Mouse (Mus musculus): ENCODE data around the gene D630045J12Rik. TPM values are rescaled to one million over a fixed set of nuclear protein-coding genes. Genes with fewer than 3 reads are reported as not detected.

The D630045J12Rik gene
- polyA plus RNA-seq, 1 experiment from 2014 or later, result 3.5 TPM

DNA sequence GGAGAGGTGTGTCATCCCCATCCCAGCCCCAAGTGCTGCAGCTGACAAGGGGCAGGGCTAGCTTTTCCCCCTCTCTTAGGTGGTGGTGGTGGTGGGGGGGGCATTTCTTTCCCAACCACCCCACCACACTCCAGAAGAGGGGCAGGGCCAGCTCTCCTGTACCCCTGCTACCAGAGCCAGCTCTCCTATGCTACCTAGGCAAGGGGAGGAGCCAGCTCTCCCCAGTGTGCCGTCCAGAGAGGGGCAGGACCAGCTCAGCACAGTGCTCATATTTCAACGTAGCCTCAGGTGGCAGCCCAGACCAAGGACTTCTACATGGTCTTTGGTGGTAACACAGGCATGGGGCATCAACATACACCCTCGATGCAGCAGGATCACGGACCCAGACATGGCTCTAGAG lies 50.0 kb downstream of the D630045J12Rik start:
- H3K36me3 ChIP-seq, result no peaks in the 10 kb centered on the region
- H3K27ac ChIP-seq, result no peak overlapping the region
- H3K4me3 ChIP-seq (replicated peaks), result no peak overlapping the region
- no peaks in the 10 kb centered on the region for H3K9me3 ChIP-seq
- no peak for ATAC-seq (ENCODE audit: insufficient read depth, low FRiP score, low read depth)
- no peak overlapping the region for H3K4me2 ChIP-seq
- H3K9ac ChIP-seq, result no peak overlapping the region
- H3K4me1 ChIP-seq, result peaks cover 12% of the 10 kb centered on the region; the same call in 1 of the 2 replicates
- no peaks in the 10 kb centered on the region for H3K27me3 ChIP-seq (replicated peaks)
- 62% methylated on average over 4 of the region's 4 CpGs for WGBS

DNA sequence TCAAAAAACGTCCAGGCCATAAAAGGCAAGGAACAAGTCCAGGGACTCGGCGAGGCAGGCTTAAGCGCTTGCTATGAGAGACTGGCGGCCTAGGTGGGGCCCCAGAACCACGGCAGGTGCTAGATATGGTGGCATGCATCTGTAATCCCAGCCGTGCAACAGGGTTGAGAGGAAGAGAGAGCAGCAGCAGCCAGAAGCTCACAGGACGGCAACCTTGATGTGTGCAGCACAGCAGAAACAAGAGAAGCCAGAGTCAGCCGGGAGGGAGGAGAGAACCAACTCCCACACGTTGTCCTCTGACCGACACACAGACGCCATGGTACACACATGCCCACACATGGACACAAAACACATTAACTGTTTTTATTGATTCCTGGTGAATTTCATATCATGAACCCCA lies 51.0 kb downstream of the D630045J12Rik start:
- Histone ChIP-seq H3K4me1 (peaks cover 12% of the 10 kb centered on the region; the same call in 1 of the 2 replicates), H3K4me3 (replicated peaks) (no peak overlapping the region), H3K27me3 (replicated peaks) (no peaks in the 10 kb centered on the region), H3K27ac (no peak overlapping the region), H3K4me2 (no peak overlapping the region), H3K36me3 (no peaks in the 10 kb centered on the region), H3K9me3 (no peaks in the 10 kb centered on the region), H3K9ac (no peak overlapping the region)
- 71% methylated on average over 12 of the region's 12 CpGs for WGBS
- no peak for ATAC-seq (ENCODE audit: insufficient read depth, low FRiP score, low read depth)

DNA sequence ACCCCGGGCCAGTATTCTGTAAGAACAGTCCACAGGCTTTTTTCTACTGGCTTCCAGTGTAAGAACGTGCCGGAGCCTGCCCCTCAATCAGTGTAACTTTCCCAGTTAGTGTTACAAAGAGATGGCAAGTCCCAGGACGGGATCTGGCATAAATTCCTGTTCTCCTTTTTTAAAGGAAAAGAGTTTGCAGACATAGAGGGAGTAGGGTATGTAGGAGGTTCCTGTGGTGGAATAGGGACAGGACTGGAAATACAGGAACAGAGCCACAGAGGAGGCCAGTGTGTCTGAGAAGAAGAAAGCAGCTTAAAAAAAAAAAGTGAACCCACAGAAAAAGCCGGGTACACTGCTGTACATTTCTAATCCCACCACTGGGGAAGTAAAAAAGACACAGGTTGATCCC lies 52.3 kb downstream of the D630045J12Rik start:
- H3K9me3 ChIP-seq, result no peaks in the 10 kb centered on the region
- no peak overlapping the region for H3K4me3 ChIP-seq (replicated peaks)
- no peak overlapping the region for H3K9ac ChIP-seq
- peak overlapping the region; percentile 38; the same call in 1 of the 2 replicates for H3K27ac ChIP-seq
- 67% methylated on average over 5 of the region's 5 CpGs for WGBS
- no peak overlapping the region for H3K4me2 ChIP-seq
- no peaks in the 10 kb centered on the region for H3K36me3 ChIP-seq
- ATAC-seq (ENCODE audit: insufficient read depth, low FRiP score, low read depth), result no peak
- H3K27me3 ChIP-seq (replicated peaks), result no peaks in the 10 kb centered on the region
- H3K4me1 ChIP-seq, result peaks cover 12% of the 10 kb centered on the region; the same call in 1 of the 2 replicates

DNA sequence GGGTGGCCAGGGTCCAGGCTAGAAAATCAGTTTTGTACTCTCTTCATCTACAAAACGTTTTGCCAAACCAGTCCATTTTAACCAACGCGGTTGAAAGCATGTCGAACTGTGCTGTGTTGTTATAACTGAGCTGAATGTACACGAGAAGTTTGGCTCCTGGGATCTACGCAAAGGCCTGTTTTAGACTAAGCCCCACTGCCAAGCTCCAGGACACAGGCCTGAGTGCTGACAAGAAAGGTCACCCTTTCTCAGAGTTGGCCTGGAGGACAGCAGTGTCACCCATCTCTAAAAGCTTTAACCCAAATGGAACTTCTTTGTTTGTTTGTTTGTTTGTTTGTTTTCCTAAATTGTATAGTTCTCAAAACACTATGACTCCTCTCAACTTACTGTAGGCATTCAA lies 54.2 kb downstream of the D630045J12Rik start:
- Histone ChIP-seq H3K9me3 (no peaks in the 10 kb centered on the region), H3K4me3 (replicated peaks) (no peak overlapping the region), H3K27ac (no peak overlapping the region), H3K27me3 (replicated peaks) (no peaks in the 10 kb centered on the region), H3K9ac (no peak overlapping the region), H3K36me3 (peaks cover 11% of the 10 kb centered on the region; the same call in 1 of the 2 replicates), H3K4me2 (no peak overlapping the region), H3K4me1 (peaks cover 3% of the 10 kb centered on the region; the same call in 1 of the 2 replicates)
- 78% methylated on average over 6 of the region's 6 CpGs for WGBS
- no peak for ATAC-seq (ENCODE audit: insufficient read depth, low FRiP score, low read depth)

DNA sequence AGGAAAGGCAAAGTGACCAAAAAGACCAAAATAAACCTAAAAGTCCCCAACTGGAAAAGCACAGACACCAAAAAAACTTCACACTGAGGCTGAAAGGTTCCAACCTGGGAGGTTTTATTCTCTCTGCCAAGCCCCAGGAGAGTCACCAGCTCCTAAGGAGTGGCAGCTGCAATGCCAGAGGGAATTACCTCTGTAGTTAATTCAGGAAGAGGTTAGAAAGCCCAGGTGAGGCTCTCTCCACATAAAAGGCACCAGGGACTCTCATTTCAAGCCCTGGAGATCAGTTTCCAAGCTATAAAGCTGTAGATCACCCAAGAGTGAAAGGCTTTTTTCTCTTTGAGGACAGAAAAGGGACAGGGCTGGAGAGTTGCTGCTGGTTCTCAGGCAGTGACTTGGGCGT lies 55.1 kb downstream of the D630045J12Rik start:
- Histone ChIP-seq H3K9me3 (no peaks in the 10 kb centered on the region), H3K36me3 (peaks cover 17% of the 10 kb centered on the region; the same call in 1 of the 2 replicates), H3K9ac (no peak overlapping the region), H3K4me3 (replicated peaks) (no peak overlapping the region), H3K27me3 (replicated peaks) (no peaks in the 10 kb centered on the region), H3K4me2 (no peak overlapping the region), H3K27ac (peak overlapping the region; percentile 5; the same call in 1 of the 2 replicates), H3K4me1 (peaks cover 3% of the 10 kb centered on the region; the same call in 1 of the 2 replicates)
- ATAC-seq (ENCODE audit: insufficient read depth, low FRiP score, low read depth), result no peak
- WGBS, result 67% methylated on average over 1 of the region's 1 CpGs

DNA sequence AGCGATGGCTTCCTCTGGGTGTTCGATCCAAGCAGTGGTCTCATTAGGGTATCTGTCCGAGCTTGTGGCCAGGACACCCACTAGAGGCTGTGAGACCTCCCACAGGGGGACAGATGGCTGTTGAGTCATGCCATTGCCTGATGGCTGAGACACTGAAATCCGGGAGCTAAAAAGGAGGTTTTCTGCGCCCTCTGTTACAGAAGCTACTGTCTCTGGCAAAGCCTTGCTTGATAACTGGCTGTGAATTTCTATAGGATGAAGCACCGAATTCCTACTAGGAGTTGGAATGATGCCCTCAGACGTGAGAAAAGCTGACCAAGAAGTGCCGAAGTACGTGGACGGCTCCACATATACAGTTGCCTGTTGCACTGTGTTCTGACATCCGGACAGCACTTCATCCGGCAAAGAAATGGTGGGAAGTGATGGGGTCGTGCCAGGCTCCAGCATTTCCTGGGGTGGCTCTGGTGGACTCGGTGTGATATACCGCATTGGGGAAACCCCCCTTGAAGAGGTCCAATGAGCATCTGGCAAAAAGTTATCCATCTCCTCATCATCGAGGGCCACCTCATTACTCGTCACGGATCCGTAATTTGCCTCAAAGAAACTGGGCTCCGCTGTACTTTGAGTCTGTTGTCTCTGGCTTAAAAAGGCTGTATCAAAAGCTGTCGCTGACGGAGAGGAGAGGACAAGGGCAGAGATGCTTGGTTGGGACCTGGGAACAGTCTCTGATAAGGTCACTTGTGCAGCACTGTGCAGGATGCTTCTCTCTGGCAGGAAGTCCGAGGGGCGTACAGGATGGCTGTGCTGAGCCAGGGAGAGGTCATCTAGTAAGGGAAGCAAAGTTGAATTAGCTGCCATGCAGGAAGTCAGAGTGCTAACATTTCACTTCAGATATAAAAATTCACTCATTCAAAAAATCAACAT lies 57.3 kb downstream of the D630045J12Rik start:
- WGBS, result 89% methylated on average over 24 of the region's 24 CpGs
- Histone ChIP-seq H3K27me3 (replicated peaks) (no peaks in the 10 kb centered on the region), H3K4me2 (no peak overlapping the region), H3K4me1 (no peaks in the 10 kb centered on the region), H3K36me3 (peaks cover 17% of the 10 kb centered on the region; the same call in 1 of the 2 replicates), H3K9ac (no peak overlapping the region), H3K9me3 (no peaks in the 10 kb centered on the region), H3K27ac (no peak overlapping the region), H3K4me3 (replicated peaks) (no peak overlapping the region)
- ATAC-seq (ENCODE audit: insufficient read depth, low FRiP score, low read depth), result no peak

DNA sequence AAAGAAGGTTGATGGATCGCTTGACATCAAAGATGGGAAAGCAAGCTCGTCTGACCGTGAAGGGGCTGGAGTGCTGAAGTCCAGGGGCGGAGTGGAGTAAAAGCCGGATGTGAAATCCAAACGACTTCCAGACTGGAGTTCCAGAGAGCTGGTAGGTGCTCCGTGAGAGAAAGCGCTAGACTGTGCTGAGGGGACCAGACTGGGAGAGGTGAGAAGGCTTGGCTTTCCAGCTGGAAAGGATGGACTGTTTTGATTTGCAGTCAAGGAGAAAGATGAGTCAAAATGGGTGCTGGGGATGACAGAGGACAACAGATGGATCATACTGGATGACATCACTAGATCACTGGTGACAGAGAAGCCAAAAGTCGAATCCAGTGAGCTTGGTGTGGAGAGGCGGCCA lies 58.5 kb downstream of the D630045J12Rik start:
- H3K9ac ChIP-seq, result no peak overlapping the region
- no peaks in the 10 kb centered on the region for H3K27me3 ChIP-seq (replicated peaks)
- H3K36me3 ChIP-seq, result peaks cover 17% of the 10 kb centered on the region; the same call in 1 of the 2 replicates
- H3K9me3 ChIP-seq, result no peaks in the 10 kb centered on the region
- ATAC-seq (ENCODE audit: insufficient read depth, low FRiP score, low read depth), result no peak
- no peaks in the 10 kb centered on the region for H3K4me1 ChIP-seq
- H3K4me2 ChIP-seq, result no peak overlapping the region
- H3K27ac ChIP-seq, result no peak overlapping the region
- 85% methylated on average over 10 of the region's 10 CpGs for WGBS
- no peak overlapping the region for H3K4me3 ChIP-seq (replicated peaks)

DNA sequence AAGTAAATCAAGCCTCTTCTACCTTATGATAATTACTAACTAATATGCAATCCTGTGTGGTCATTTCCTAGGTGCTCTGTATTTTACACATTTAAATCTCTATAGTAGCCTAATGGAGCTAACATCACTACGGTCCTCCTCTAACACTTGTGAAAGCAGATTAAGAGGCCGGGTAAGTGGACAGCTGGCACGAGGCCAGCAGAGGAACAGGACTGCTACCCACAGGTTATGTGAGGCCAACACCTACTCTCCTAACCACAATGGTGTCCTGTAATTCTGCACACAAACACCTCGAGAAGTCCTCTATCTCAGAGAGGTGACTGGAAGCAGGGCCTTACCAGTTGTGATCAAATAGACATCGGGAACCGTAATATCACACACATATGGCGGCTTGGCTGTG lies 59.8 kb downstream of the D630045J12Rik start:
- H3K27ac ChIP-seq, result no peak overlapping the region
- ATAC-seq (ENCODE audit: insufficient read depth, low FRiP score, low read depth), result no peak
- H3K27me3 ChIP-seq (replicated peaks), result no peaks in the 10 kb centered on the region
- H3K4me3 ChIP-seq (replicated peaks), result no peak overlapping the region
- peaks cover 17% of the 10 kb centered on the region; the same call in 1 of the 2 replicates for H3K36me3 ChIP-seq
- no peak overlapping the region for H3K4me2 ChIP-seq
- WGBS, result 75% methylated on average over 7 of the region's 7 CpGs
- no peaks in the 10 kb centered on the region for H3K9me3 ChIP-seq
- no peak overlapping the region for H3K9ac ChIP-seq
- H3K4me1 ChIP-seq, result no peaks in the 10 kb centered on the region

DNA sequence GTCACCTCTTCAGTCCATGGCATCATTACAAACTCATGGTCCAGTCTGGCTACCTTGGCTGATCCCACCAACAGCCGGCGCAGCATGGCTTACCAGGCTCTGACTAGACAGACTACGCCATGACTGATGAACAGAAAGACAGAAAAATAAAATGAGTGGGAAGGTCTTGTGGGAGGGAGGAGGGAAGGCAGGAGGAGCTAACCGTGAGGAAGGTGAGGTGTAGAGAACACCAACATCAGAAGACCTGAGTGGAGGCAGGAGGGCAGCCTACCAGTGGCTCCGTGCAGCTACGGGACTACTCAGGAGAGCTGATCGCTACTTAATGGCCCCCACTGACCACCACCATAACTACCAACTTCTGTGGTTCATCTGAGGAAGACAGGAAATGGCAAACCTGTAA lies 60.9 kb downstream of the D630045J12Rik start:
- 90% methylated on average over 7 of the region's 7 CpGs for WGBS
- no peak for ATAC-seq (ENCODE audit: insufficient read depth, low FRiP score, low read depth)

DNA sequence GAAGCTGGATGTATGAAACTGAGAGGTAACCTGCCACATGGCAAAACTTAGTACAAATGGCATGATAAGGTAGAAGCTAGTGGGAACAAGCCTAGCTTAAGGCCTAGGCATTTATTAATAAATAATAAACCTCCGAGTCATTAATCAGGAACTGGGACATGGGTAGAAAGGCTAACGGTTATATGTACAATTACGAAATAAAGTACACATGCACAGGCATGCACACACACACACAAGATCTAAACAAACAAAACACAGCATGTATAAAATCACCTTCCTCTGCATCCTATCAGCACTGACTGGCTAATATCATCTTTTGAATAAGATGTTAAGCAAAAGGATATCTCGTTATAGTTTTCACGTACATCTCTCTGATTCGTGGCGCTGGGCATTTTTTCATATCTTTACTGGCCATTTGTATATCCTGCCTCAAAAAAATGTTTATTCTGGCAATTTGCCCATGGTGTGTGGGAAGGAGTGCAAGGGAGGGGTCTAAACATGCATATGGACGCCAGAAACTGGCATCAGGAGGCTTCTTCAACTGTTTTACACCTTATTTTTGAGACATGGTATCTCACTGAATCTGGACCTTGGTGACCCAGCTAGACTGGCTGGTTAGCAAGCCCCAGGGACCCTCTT lies 67.4 kb downstream of the D630045J12Rik start:
- Histone ChIP-seq H3K27me3 (replicated peaks) (no peaks in the 10 kb centered on the region), H3K27ac (no peak overlapping the region), H3K9ac (no peak overlapping the region), H3K4me3 (replicated peaks) (no peak overlapping the region), H3K4me2 (no peak overlapping the region), H3K4me1 (0 out of 2 replicates have a peak, but pooled peaks cover under 1% of the 10 kb centered on the region), H3K36me3 (no peaks in the 10 kb centered on the region), H3K9me3 (no peaks in the 10 kb centered on the region)
- WGBS, result 76% methylated on average over 8 of the region's 8 CpGs
- ATAC-seq (ENCODE audit: insufficient read depth, low FRiP score, low read depth), result no peak

More for the DNA sequence above, 60.9 kb downstream of the D630045J12Rik start:
- no peak overlapping the region for H3K4me3 ChIP-seq (replicated peaks)
- peaks cover 17% of the 10 kb centered on the region; the same call in 1 of the 2 replicates for H3K36me3 ChIP-seq
- H3K4me2 ChIP-seq, result no peak overlapping the region
- no peaks in the 10 kb centered on the region for H3K9me3 ChIP-seq
- no peak overlapping the region for H3K9ac ChIP-seq
- no peaks in the 10 kb centered on the region for H3K27me3 ChIP-seq (replicated peaks)
- H3K4me1 ChIP-seq, result no peaks in the 10 kb centered on the region
- no peak overlapping the region for H3K27ac ChIP-seq

DNA sequence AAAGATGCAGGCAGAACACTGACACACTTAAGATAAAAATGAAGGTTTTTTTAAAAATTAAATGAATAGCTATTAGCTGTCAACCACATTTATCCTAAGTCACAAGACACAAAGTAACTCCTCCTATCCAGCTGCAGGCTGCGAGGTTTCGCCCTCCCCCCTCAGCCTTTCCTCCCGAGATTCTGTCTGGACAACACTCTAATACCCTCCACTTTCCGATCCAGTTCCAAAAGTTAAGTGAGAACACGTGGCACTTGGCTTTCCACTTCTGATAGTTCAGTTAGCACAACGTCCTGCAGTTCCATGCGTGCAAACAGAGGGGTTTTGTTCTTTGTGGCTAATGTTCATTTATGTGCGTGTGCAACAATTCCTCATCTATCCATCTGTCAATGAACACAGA lies 69.0 kb downstream of the D630045J12Rik start:
- H3K9ac ChIP-seq, result no peak overlapping the region
- H3K27me3 ChIP-seq (replicated peaks), result no peaks in the 10 kb centered on the region
- no peak overlapping the region for H3K4me2 ChIP-seq
- H3K9me3 ChIP-seq, result no peaks in the 10 kb centered on the region
- 69% methylated on average over 8 of the region's 8 CpGs for WGBS
- H3K27ac ChIP-seq, result no peak overlapping the region
- 0 out of 2 replicates have a peak, but pooled peaks cover 10% of the 10 kb centered on the region for H3K4me1 ChIP-seq
- no peak overlapping the region for H3K4me3 ChIP-seq (replicated peaks)
- ATAC-seq (ENCODE audit: insufficient read depth, low FRiP score, low read depth), result no peak
- H3K36me3 ChIP-seq, result no peaks in the 10 kb centered on the region
